Mouse (Mus musculus) heart, embryonic 12.5 days (tissue): ENCODE data around the gene Rab12. TPM values are rescaled to one million over a fixed set of nuclear protein-coding genes. Genes with fewer than 3 reads are reported as not detected.

ENCODE experiments used
- ATAC-seq: fragments of 200-750 bp; cut with Nextera tagmentation; 2 replicates; pipeline ENCODE4 v1.8.0; 2017; ENCODE audit warnings: moderate TSS enrichment, moderate library complexity; ENCODE audit not compliant: insufficient number of reproducible peaks, low FRiP score
- H3K27ac ChIP-seq: fragments of 300-500 bp; sonication (generic); 2 replicates; pipeline ENCODE4 v1.5.1; 2016; ENCODE audit warnings: mild to moderate bottlenecking, moderate library complexity; ENCODE audit not compliant: poor library complexity, severe bottlenecking
- H3K27me3 ChIP-seq: fragments of 300-500 bp; sonication (generic); replicated peaks from 2 replicates; pipeline ENCODE4 v1.6.1; 2016; ENCODE audit warnings: mild to moderate bottlenecking, moderate library complexity
- H3K36me3 ChIP-seq: fragments of 300-500 bp; sonication (generic); 2 replicates; pipeline ENCODE4 v1.6.1; 2016; ENCODE audit warnings: mild to moderate bottlenecking, moderate library complexity
- H3K4me1 ChIP-seq: fragments of 300-500 bp; sonication (generic); replicated peaks from 2 replicates; pipeline ENCODE4 v1.6.1; 2016; ENCODE audit warnings: mild to moderate bottlenecking
- H3K4me2 ChIP-seq: fragments of 300-500 bp; sonication (generic); 2 replicates; pipeline ENCODE4 v1.6.1; 2016; ENCODE audit warnings: mild to moderate bottlenecking, moderate library complexity
- H3K4me3 ChIP-seq: fragments of 300-500 bp; sonication (generic); 2 replicates; pipeline ENCODE4 v1.5.1; 2016; ENCODE audit warnings: mild to moderate bottlenecking
- H3K9ac ChIP-seq: fragments of 300-500 bp; sonication (generic); 2 replicates; pipeline ENCODE4 v1.6.1; 2016; ENCODE audit warnings: mild to moderate bottlenecking, moderate library complexity
- H3K9me3 ChIP-seq: fragments of 300-500 bp; sonication (generic); replicated peaks from 2 replicates; pipeline ENCODE4 v1.6.1; 2016; ENCODE audit warnings: mild to moderate bottlenecking, moderate library complexity
- WGBS: fragments of 180-500 bp; shearing (Covaris S2); methylation state at CpG from one replicate; pipeline ENCODE4 v1.1.7; 2016; 5-methylcytosine and 5-hydroxymethylcytosine counted together
- polyA plus RNA-seq: library from polyadenylated mRNA; unstranded; fragments of >200 nt; fragmentation: Nextera tagmentation; extraction: Ambion mirVana; gene quantifications from 2 replicates; pipeline ENCODE4 v1.2.1, GENCODE M21; 2016

Rab12 gene
- polyA plus RNA-seq, 1 experiment from 2014 or later = 60.5 TPM

GRCm38 (mm10) chr17:66447978-66448377 lies 71.6 kb downstream of the Rab12 start:
- no peak for ATAC-seq
- Histone ChIP-seq H3K4me1 (peaks cover 21% of the 10 kb centered on the region), H3K4me3 (peak overlapping the region; percentile 70), H3K27me3 (peaks cover 45% of the 10 kb centered on the region), H3K9me3 (no peaks in the 10 kb centered on the region), H3K27ac (no peak overlapping the region), H3K9ac (peak overlapping the region; percentile 79; the same call in 1 of the 2 replicates), H3K4me2 (peak overlapping the region; percentile 95), H3K36me3 (no peaks in the 10 kb centered on the region)
- WGBS = 6% methylated on average over 13 of the region's 13 CpGs

- 48% methylated on average over 7 of the region's 7 CpGs for WGBS
- H3K4me1 ChIP-seq = peaks cover 21% of the 10 kb centered on the region
Measured at GRCm38 (mm10) chr17:66447007-66447312, 72.6 kb downstream of the Rab12 start.

GRCm38 (mm10) chr17:66446196-66447006 lies 73.1 kb downstream of the Rab12 start:
- Histone ChIP-seq H3K4me1 (peaks cover 21% of the 10 kb centered on the region), H3K36me3 (no peaks in the 10 kb centered on the region), H3K4me2 (no peak overlapping the region), H3K9ac (no peak overlapping the region), H3K27ac (no peak overlapping the region), H3K9me3 (no peaks in the 10 kb centered on the region), H3K4me3 (no peak overlapping the region), H3K27me3 (peaks cover 30% of the 10 kb centered on the region)
- 53% methylated on average over 7 of the region's 7 CpGs for WGBS
- ATAC-seq = no peak

More at GRCm38 (mm10) chr17:66447007-66447312, 72.6 kb downstream of the Rab12 start:
- no peak for ATAC-seq
- Histone ChIP-seq H3K27ac (no peak overlapping the region), H3K9me3 (no peaks in the 10 kb centered on the region), H3K27me3 (peaks cover 35% of the 10 kb centered on the region), H3K4me2 (0 out of 2 replicates have a peak overlapping the region, but pooled peaks have one; percentile 17), H3K9ac (no peak overlapping the region), H3K4me3 (no peak overlapping the region), H3K36me3 (no peaks in the 10 kb centered on the region)

Other genes with a start within 250 kb of the Rab12 start
- gene Mtcl1, start 70.0 kb downstream of the Rab12 start, polyA plus RNA-seq = 1.4 and 1.7 TPM in 2 replicates
- not detected in 2 replicates for gene Themis3, start 74.9 kb upstream of the Rab12 start, polyA plus RNA-seq